ENCODE assay signal across 28 mouse cellular contexts in genomic region chr16:43729506-43730221, GRCm38 (mm10). TPM values are rescaled to one million over a fixed set of nuclear protein-coding genes. Genes with fewer than 3 reads are reported as not detected.
DNase-seq lines count a peak whose midpoint lies in the region; ATAC-seq and TF ChIP-seq lines count a peak whose summit lies in the region.
"Had no signal": no experiment of that assay in that cellular context is flagged by ENCODE, and none has a peak within 500 bp of the region (broad histone marks: within the 10 kb centered on the region; RNA-seq: fewer than 3 reads in every experiment).

No protein-coding gene starts in this region.

- DNase-seq in heart, adult 11 months = peak; percentile 75
- DNase-seq in heart, adult 2 months = no peak
- DNase-seq in heart, adult 8-10 months (ENCODE audit: low spot score) = no peak
- DNase-seq in testis, postnatal 10 days (ENCODE audit: low spot score) = no peak
- DNase-seq: adrenal gland, adult 2 months; adrenal gland, postnatal 14 days; cerebellum, adult 11 months; cerebellum, adult 2 months; cerebellum, adult 9-11 months; cerebellum, postnatal 25 days; gastrocnemius, postnatal 25 days; heart, postnatal 10 days had no signal

- no peaks in the 10 kb centered on the region for H3K27me3 ChIP-seq in heart, adult 2 months (ENCODE audit: control insufficient read depth, insufficient read depth, low read length)
- no peaks in the 10 kb centered on the region for H3K27me3 ChIP-seq in heart, embryonic 12.5 days (replicated peaks)
- no peaks in the 10 kb centered on the region for H3K27me3 ChIP-seq in testis, adult 2 months (ENCODE audit: control insufficient read depth, insufficient read depth, low read length)
- H3K27me3 ChIP-seq: embryonic facial prominence, embryonic 12.5 days; embryonic facial prominence, embryonic 15.5 days; forebrain, embryonic 12.5 days; forebrain, embryonic 15.5 days; heart, embryonic 15.5 days; hindbrain, embryonic 12.5 days; hindbrain, embryonic 15.5 days had no signal

- H3K36me3 ChIP-seq in heart, adult 2 months (ENCODE audit: control insufficient read depth, insufficient read depth, low read length) = no peaks in the 10 kb centered on the region
- H3K36me3 ChIP-seq in heart, embryonic 12.5 days = no peaks in the 10 kb centered on the region
- no peaks in the 10 kb centered on the region for H3K36me3 ChIP-seq in testis, adult 2 months (ENCODE audit: control insufficient read depth, insufficient read depth, low read length)
- H3K36me3 ChIP-seq: embryonic facial prominence, embryonic 12.5 days; embryonic facial prominence, embryonic 15.5 days; forebrain, embryonic 12.5 days; forebrain, embryonic 15.5 days; heart, embryonic 15.5 days; hindbrain, embryonic 12.5 days; hindbrain, embryonic 15.5 days had no signal

- no peak overlapping the region for H3K27ac ChIP-seq in heart, adult 2 months
- no peak overlapping the region for H3K27ac ChIP-seq in heart, embryonic 12.5 days (ENCODE audit: poor library complexity, severe bottlenecking)
- H3K27ac ChIP-seq in testis, adult 2 months (ENCODE audit: control insufficient read depth, insufficient read depth, low read depth, low read length) = peak overlapping the region; percentile 9; the same call in 1 of the 2 replicates
- H3K27ac ChIP-seq: embryonic facial prominence, embryonic 12.5 days; embryonic facial prominence, embryonic 15.5 days; forebrain, embryonic 12.5 days; forebrain, embryonic 15.5 days; heart, embryonic 15.5 days; hindbrain, embryonic 12.5 days; hindbrain, embryonic 15.5 days had no signal

- no peak for TF ChIP-seq CTCF in heart, adult 2 months (IDR thresholded peaks at IDR 0.05)
- no peak for TF ChIP-seq CTCF in testis, adult 2 months (IDR thresholded peaks at IDR 0.05; ENCODE audit: control insufficient read depth, insufficient read depth, insufficient replicate concordance, low read depth, low read length)

- ATAC-seq in heart, embryonic 12.5 days (ENCODE audit: insufficient number of reproducible peaks, low FRiP score) = peak; percentile 82
- ATAC-seq in erythroblast, adult 5-6 weeks (replicated peaks; ENCODE audit: low FRiP score, poor library complexity, severe bottlenecking) = no peak
- ATAC-seq: forebrain, embryonic 15.5 days had no signal

- no peak for TF ChIP-seq POLR2A in heart, adult 2 months (IDR thresholded peaks at IDR 0.05; ENCODE audit: insufficient read depth, low read depth, low read length)
- TF ChIP-seq POLR2A in testis, adult 2 months (IDR thresholded peaks at IDR 0.05; ENCODE audit: control insufficient read depth, low read depth, low read length) = no peak

- intact Hi-C loops in heart, adult 2 months (cut with DNase I) = no loop called here

- no peak overlapping the region for H3K4me3 ChIP-seq in heart, adult 2 months
- H3K4me3 ChIP-seq in heart, embryonic 12.5 days = no peak overlapping the region
- H3K4me3 ChIP-seq in testis, adult 2 months (ENCODE audit: control insufficient read depth, low read depth, low read length) = no peak overlapping the region
- H3K4me3 ChIP-seq: embryonic facial prominence, embryonic 12.5 days; embryonic facial prominence, embryonic 15.5 days; erythroblast, embryonic 14.5 days; forebrain, embryonic 12.5 days; forebrain, embryonic 15.5 days; heart, embryonic 15.5 days; hindbrain, embryonic 12.5 days; hindbrain, embryonic 15.5 days had no signal

- no peaks in the 10 kb centered on the region for H3K4me1 ChIP-seq in heart, adult 2 months (ENCODE audit: control insufficient read depth, insufficient read depth, low read length)
- peaks cover 7% of the 10 kb centered on the region; the same call in 1 of the 2 replicates for H3K4me1 ChIP-seq in heart, embryonic 12.5 days (replicated peaks)
- H3K4me1 ChIP-seq in testis, adult 2 months (ENCODE audit: control insufficient read depth, insufficient read depth, low read length) = 0 out of 2 replicates have a peak, but pooled peaks cover 4% of the 10 kb centered on the region
- H3K4me1 ChIP-seq: embryonic facial prominence, embryonic 12.5 days; embryonic facial prominence, embryonic 15.5 days; forebrain, embryonic 12.5 days; heart, embryonic 15.5 days; hindbrain, embryonic 12.5 days; hindbrain, embryonic 15.5 days had no signal

- no peak overlapping the region for H3K9ac ChIP-seq in heart, adult 2 months (ENCODE audit: low read depth, low read length)
- H3K9ac ChIP-seq in heart, embryonic 12.5 days = no peak overlapping the region
- H3K9ac ChIP-seq: embryonic facial prominence, embryonic 12.5 days; embryonic facial prominence, embryonic 15.5 days; forebrain, embryonic 12.5 days; forebrain, embryonic 15.5 days; heart, embryonic 15.5 days; hindbrain, embryonic 12.5 days; hindbrain, embryonic 15.5 days had no signal

- 74% methylated on average over 8 of the region's 8 CpGs for WGBS in heart, adult 2 months
- 58% methylated on average over 8 of the region's 8 CpGs for WGBS in heart, embryonic 12.5 days

- no peak overlapping the region for H3K4me2 ChIP-seq in heart, embryonic 12.5 days
- H3K4me2 ChIP-seq: embryonic facial prominence, embryonic 12.5 days; embryonic facial prominence, embryonic 15.5 days; forebrain, embryonic 12.5 days; forebrain, embryonic 15.5 days; heart, embryonic 15.5 days; hindbrain, embryonic 12.5 days; hindbrain, embryonic 15.5 days had no signal

- H3K79me2 ChIP-seq in heart, adult 2 months (replicated peaks; ENCODE audit: control insufficient read depth, insufficient read depth, low read length) = no peaks in the 10 kb centered on the region

- TF ChIP-seq EP300 in heart, adult 2 months (IDR thresholded peaks at IDR 0.05; ENCODE audit: insufficient read depth, low read depth, low read length) = no peak

- no peaks in the 10 kb centered on the region for H3K9me3 ChIP-seq in heart, embryonic 12.5 days (replicated peaks)
- H3K9me3 ChIP-seq: embryonic facial prominence, embryonic 12.5 days; embryonic facial prominence, embryonic 15.5 days; forebrain, embryonic 12.5 days; forebrain, embryonic 15.5 days; heart, embryonic 15.5 days; hindbrain, embryonic 12.5 days; hindbrain, embryonic 15.5 days had no signal

RNA-seq across cellular contexts. Expression of gene Drd3, which starts 24.2 kb away (rescaled TPM):
- not detected for total RNA-seq in heart, adult 2 months (2021)
- polyA plus RNA-seq in heart, adult 2 months (2012; rRNA removed) = not detected in 2 replicates
- polyA plus RNA-seq in heart, embryonic 12.5 days (2016; fragmentation: Nextera tagmentation; extraction: Ambion mirVana) = not detected in 2 replicates
- not detected for total RNA-seq in heart, adult 8-10 months (2022)
- polyA plus RNA-seq in testis, adult 2 months (2012; rRNA removed) = not detected in 2 replicates
- not detected in 2 replicates for total RNA-seq in erythroblast, adult 5-6 weeks (2015; ENCODE audit: low replicate concordance)
- not detected in 2 replicates for total RNA-seq in erythroblast, adult 5-6 weeks (2017; ENCODE audit: low replicate concordance)
- total RNA-seq: adrenal gland, adult 2 months; adrenal gland, postnatal 14 days; adrenal gland, postnatal 4 days; common myeloid progenitor, adult 5-6 weeks; gastrocnemius, adult 8-10 months; gastrocnemius, postnatal 25 days; heart, postnatal 10 days; hematopoietic stem cell, adult 5-6 weeks had no signal
- polyA plus RNA-seq: embryonic facial prominence, embryonic 12.5 days; embryonic facial prominence, embryonic 15.5 days; erythroblast, embryonic 14.5 days; forebrain, embryonic 15.5 days; heart, embryonic 15.5 days; hindbrain, embryonic 12.5 days; hindbrain, embryonic 15.5 days; intestine, embryonic 14.5 days had no signal
